Mouse (Mus musculus) heart, embryonic 11.5 days (tissue): ENCODE data around the gene Trabd2b. TPM values are rescaled to one million over a fixed set of nuclear protein-coding genes. Genes with fewer than 3 reads are reported as not detected.

Experiments
- ATAC-seq: fragments of 200-750 bp; cut with Nextera tagmentation; replicated peaks from 2 replicates; pipeline ENCODE4 v1.8.0; 2017; ENCODE audit warnings: moderate library complexity; ENCODE audit not compliant: insufficient number of reproducible peaks, low FRiP score, low TSS enrichment
- H3K27ac ChIP-seq: fragments of 300-500 bp; sonication (generic); 2 replicates; pipeline ENCODE4 v1.5.1; 2014; ENCODE audit warnings: mild to moderate bottlenecking, low read depth, low read length
- H3K27me3 ChIP-seq: fragments of 300-500 bp; sonication (generic); 2 replicates; pipeline ENCODE4 v1.6.1; 2014; ENCODE audit warnings: mild to moderate bottlenecking, low read length, mixed read lengths; ENCODE audit not compliant: control insufficient read depth, insufficient read depth
- H3K36me3 ChIP-seq: fragments of 300-500 bp; sonication (generic); 2 replicates; pipeline ENCODE4 v1.6.1; 2014; ENCODE audit warnings: mild to moderate bottlenecking, low read length, moderate library complexity, mixed read lengths; ENCODE audit not compliant: control insufficient read depth, insufficient read depth
- H3K4me1 ChIP-seq: fragments of 300-500 bp; sonication (generic); 2 replicates; pipeline ENCODE4 v1.6.1; 2014; ENCODE audit warnings: low read length; ENCODE audit not compliant: control insufficient read depth, insufficient read depth
- H3K4me2 ChIP-seq: fragments of 300-500 bp; sonication (generic); 2 replicates; pipeline ENCODE4 v1.6.1; 2014; ENCODE audit warnings: mild to moderate bottlenecking, moderate library complexity
- H3K4me3 ChIP-seq: fragments of 300-500 bp; sonication (generic); 2 replicates; pipeline ENCODE4 v1.5.1; 2014; ENCODE audit warnings: low read depth, low read length
- H3K9ac ChIP-seq: fragments of 300-500 bp; sonication (generic); 2 replicates; pipeline ENCODE4 v1.6.1; 2014; ENCODE audit warnings: mild to moderate bottlenecking, low read depth, low read length, moderate library complexity
- H3K9me3 ChIP-seq: fragments of 300-500 bp; sonication (generic); replicated peaks from 2 replicates; pipeline ENCODE4 v1.6.1; 2016; ENCODE audit warnings: low read length; ENCODE audit not compliant: control insufficient read depth
- WGBS: fragments of 180-500 bp; shearing (Covaris S2); extraction: QIAGEN DNeasy Blood & Tissue Kit; methylation state at CpG from one replicate; pipeline ENCODE4 v1.1.7; 2014; ENCODE audit not compliant: insufficient replicate concordance; 5-methylcytosine and 5-hydroxymethylcytosine counted together
- polyA plus RNA-seq: library from polyadenylated mRNA; unstranded; fragments of >200 nt; fragmentation: Nextera tagmentation; extraction: Ambion mirVana; gene quantifications from 2 replicates; pipeline ENCODE4 v1.2.1, GENCODE M21; 2014

Gene Trabd2b
- polyA plus RNA-seq, 1 experiment from 2014 or later = 1.5 TPM

DNA sequence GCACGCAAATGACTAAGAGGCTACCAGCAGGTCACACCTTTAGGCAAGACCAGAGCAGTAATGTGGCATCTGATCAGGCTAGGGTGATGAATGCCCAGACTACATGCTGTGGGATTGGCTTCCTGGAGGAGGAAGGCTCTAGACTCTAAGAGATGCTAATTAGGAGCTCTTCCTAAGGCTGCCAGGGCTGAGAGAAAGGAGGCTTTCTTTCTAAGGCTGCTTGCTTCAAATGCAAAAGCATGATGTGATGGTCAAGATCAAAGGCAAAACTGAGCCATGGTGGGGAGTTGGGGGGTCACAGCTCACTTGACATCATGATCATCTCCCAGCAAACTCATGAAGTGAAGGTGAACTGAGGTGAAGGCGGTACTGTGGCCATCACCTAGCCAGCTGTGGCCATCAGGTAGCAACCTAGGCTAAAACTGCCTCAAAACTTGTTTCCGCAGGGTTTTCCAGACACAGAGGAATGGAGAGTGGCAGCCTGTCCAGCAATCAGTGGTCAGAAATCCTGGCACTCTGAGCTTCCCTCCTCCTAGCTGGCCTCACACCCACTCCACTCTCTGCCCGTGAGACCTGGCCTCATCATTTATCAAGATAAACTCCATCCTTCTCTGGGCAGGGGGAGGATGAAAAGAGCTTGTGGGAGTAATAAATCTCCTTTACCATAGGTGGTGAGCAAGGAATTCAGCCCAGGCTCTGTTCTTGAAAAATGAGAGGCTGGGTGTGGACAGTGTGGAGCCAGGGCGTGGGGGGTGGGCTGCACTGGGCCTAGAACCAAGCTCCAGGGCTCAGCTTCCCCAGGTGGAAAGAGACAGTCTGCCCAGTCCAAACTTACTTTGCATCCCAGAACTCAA lies 117.0 kb downstream of the Trabd2b start:
- H3K4me1 ChIP-seq = no peaks in the 10 kb centered on the region
- no peak overlapping the region for H3K4me2 ChIP-seq
- WGBS = 71% methylated on average over 5 of the region's 5 CpGs

DNA sequence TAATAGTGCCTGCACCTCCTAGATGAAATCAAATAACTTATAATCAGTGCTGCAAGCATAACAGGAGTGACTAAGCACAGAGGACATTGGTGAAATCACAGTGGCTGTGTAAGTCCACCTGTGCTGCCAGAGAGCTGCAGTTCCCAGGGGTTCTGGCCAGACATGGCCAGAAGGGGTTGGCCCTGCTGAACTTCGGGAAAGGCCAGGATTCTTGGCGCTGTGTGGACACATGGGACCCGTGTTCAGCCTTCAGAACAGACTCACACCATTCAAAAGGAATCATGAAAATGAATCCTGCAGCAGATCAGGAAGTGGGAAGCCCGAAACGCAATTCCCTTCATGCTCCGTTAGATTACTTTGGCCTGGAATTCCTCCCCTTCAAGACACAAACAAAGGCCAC lies 125.1 kb downstream of the Trabd2b start:
- no peak overlapping the region for H3K4me2 ChIP-seq
- ATAC-seq = no peak
- no peak overlapping the region for H3K4me3 ChIP-seq
- H3K9ac ChIP-seq = no peak overlapping the region
- no peak overlapping the region for H3K27ac ChIP-seq
- no peaks in the 10 kb centered on the region for H3K36me3 ChIP-seq
- WGBS = 75% methylated on average over 6 of the region's 6 CpGs
- no peaks in the 10 kb centered on the region for H3K9me3 ChIP-seq
- H3K4me1 ChIP-seq = peaks cover 4% of the 10 kb centered on the region; the same call in 1 of the 2 replicates
- no peaks in the 10 kb centered on the region for H3K27me3 ChIP-seq

More for the DNA sequence above, 117.0 kb downstream of the Trabd2b start:
- Histone ChIP-seq H3K27ac (no peak overlapping the region), H3K27me3 (peaks cover 8% of the 10 kb centered on the region; the same call in 1 of the 2 replicates), H3K9me3 (no peaks in the 10 kb centered on the region), H3K36me3 (no peaks in the 10 kb centered on the region), H3K4me3 (no peak overlapping the region), H3K9ac (no peak overlapping the region)
- ATAC-seq = 0 out of 2 replicates have a peak, but pooled peaks have one; percentile 52

DNA sequence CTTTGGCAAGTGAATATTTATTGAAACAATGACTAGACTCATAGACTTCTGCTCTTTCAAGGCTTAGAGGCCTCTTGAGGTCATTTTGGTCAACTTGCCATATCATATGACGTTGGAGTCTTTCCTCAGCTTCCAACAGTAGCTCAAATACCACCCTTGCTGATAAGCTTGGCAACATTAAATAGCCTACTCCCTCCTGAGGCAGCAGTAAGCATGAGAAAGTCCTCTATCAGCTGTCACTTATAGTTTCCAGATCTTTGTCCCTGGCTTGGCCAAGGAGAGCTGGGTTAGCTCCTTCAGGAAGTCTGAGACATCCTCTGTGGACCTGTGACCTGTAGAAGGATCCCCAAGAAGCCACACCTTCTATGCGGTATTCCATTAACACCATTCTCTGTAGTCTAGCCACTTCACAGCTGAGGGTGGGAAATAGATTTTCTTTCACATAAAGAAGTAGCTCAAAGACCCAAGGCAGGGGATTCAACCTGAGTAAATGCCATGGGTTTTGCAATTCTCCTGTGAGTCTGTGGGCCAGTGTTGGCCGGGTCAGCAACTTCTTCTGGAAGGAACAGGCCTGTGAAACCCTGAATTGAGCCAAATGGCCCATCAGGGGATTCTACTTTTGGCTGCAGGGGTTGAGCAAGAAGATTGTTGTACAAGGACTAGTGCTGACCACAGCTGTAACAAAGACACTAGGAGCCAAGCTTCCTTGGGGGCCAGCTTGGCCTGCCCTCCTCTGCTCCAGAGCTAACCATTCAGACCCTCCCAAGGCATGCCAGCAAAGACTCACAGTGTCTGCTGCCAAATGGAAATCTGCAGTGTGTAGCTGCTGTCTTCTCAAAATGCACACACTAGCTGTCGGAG lies 127.6 kb downstream of the Trabd2b start:
- ATAC-seq = no peak
- no peaks in the 10 kb centered on the region for H3K9me3 ChIP-seq
- H3K27me3 ChIP-seq = peaks cover 4% of the 10 kb centered on the region; the same call in 1 of the 2 replicates
- no peaks in the 10 kb centered on the region for H3K36me3 ChIP-seq
- no peak overlapping the region for H3K9ac ChIP-seq
- H3K27ac ChIP-seq = no peak overlapping the region
- no peak overlapping the region for H3K4me2 ChIP-seq
- H3K4me1 ChIP-seq = peaks cover 4% of the 10 kb centered on the region; the same call in 1 of the 2 replicates
- 63% methylated on average over 4 of the region's 4 CpGs for WGBS
- no peak overlapping the region for H3K4me3 ChIP-seq

DNA sequence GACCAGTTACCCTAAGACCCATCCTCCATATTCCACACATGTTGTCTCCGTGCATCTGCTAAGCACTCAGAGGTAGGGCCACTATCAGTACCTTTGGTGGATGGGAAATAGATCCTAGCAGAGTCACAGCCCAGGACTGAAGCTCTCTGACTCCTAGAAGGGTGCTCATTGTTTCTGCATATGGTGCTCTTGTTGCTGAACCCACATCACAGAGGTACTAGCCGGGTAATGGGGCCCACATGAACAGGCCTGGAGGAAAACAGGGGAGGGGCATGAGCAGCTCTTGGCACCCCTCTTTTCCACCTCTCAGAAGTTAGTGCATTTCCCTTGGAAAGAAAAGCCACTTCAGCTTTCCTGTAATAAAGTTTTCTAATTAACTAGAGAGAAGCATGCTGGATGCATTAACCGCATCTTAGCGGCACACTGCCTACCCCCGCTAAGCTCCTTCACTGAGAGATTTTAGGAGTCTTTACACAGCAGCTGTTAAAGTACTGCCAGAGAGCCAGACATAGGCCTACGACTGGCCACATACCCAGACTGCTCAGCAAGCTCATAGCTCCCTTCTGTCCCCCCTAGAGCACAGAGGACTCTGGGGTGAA lies 131.0 kb downstream of the Trabd2b start:
- 83% methylated on average over 6 of the region's 6 CpGs for WGBS
- Histone ChIP-seq H3K4me2 (no peak overlapping the region), H3K4me3 (no peak overlapping the region), H3K4me1 (peaks cover 4% of the 10 kb centered on the region; the same call in 1 of the 2 replicates), H3K9me3 (no peaks in the 10 kb centered on the region), H3K27me3 (peaks cover 4% of the 10 kb centered on the region; the same call in 1 of the 2 replicates), H3K9ac (no peak overlapping the region), H3K36me3 (no peaks in the 10 kb centered on the region), H3K27ac (no peak overlapping the region)
- no peak for ATAC-seq

DNA sequence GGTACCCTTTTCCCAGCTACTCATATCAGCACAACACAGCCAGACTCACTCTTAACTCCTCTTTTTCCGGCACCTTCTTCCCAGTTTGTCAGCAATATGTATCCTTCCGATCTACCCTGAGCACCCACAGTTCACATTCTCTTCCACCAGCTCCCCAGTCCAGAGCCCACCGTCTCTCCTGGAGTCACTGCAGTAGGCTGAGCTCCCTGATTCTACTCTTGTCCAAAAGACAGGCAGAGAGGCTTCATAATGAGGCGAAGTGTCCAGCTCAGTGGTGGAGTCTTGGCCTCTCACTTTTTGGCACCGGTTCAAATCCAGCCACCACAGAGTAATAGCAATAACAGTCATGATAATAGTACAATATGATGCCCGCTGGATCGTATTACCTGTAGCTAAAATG lies 133.5 kb downstream of the Trabd2b start:
- Histone ChIP-seq H3K4me3 (no peak overlapping the region), H3K27me3 (peaks cover 4% of the 10 kb centered on the region; the same call in 1 of the 2 replicates), H3K27ac (no peak overlapping the region), H3K4me2 (no peak overlapping the region), H3K36me3 (no peaks in the 10 kb centered on the region), H3K9me3 (no peaks in the 10 kb centered on the region), H3K4me1 (no peaks in the 10 kb centered on the region), H3K9ac (no peak overlapping the region)
- ATAC-seq = no peak
- WGBS = 86% methylated on average over 7 of the region's 7 CpGs

DNA sequence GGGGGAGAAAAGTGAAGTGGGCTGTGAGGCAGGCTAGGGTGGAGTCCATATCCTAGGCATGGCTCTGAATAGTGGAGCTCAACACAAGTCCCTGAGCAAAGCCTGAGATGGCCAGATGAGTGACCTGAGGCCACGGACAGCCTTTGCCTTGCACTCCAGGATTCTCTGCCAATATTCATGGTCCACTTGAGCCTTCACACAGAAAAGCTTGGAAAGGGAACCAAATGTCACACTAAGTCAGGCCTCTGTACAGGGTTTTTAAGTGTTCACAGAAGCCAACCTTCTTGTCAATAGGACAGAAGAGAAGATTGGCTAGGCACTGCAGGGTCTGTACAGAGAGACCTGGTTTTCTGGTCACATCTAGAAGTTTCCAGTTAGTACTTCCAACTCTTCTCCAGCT lies 134.7 kb downstream of the Trabd2b start:
- WGBS = 82% methylated on average over 1 of the region's 1 CpGs
- Histone ChIP-seq H3K4me2 (no peak overlapping the region), H3K9me3 (no peaks in the 10 kb centered on the region), H3K9ac (no peak overlapping the region), H3K4me3 (no peak overlapping the region), H3K27me3 (peaks cover 4% of the 10 kb centered on the region; the same call in 1 of the 2 replicates), H3K36me3 (no peaks in the 10 kb centered on the region), H3K4me1 (no peaks in the 10 kb centered on the region), H3K27ac (no peak overlapping the region)
- ATAC-seq = no peak

DNA sequence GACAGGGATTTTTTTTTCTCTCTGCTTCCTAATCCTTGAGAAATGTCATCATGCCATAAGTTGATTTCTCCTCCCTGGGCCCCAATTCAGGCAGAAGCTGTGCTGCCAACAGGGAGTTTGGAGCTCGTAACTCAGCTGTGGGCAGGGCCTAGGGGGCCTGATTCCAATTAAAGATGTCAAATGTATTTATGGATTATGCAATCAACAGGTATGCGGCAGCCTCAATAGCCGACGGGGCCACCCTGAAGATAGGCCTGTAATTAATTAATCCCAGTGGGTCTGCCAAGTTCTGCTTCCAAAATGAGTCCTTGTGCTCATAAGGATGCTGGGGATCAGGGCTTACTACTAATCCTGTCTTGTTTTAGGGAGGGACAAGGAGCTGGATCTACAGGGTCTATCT lies 135.6 kb downstream of the Trabd2b start:
- Histone ChIP-seq H3K36me3 (no peaks in the 10 kb centered on the region), H3K9me3 (no peaks in the 10 kb centered on the region), H3K9ac (no peak overlapping the region), H3K27ac (no peak overlapping the region), H3K4me3 (no peak overlapping the region), H3K4me2 (no peak overlapping the region), H3K27me3 (peaks cover 4% of the 10 kb centered on the region; the same call in 1 of the 2 replicates), H3K4me1 (no peaks in the 10 kb centered on the region)
- no peak for ATAC-seq
- 68% methylated on average over 4 of the region's 4 CpGs for WGBS

DNA sequence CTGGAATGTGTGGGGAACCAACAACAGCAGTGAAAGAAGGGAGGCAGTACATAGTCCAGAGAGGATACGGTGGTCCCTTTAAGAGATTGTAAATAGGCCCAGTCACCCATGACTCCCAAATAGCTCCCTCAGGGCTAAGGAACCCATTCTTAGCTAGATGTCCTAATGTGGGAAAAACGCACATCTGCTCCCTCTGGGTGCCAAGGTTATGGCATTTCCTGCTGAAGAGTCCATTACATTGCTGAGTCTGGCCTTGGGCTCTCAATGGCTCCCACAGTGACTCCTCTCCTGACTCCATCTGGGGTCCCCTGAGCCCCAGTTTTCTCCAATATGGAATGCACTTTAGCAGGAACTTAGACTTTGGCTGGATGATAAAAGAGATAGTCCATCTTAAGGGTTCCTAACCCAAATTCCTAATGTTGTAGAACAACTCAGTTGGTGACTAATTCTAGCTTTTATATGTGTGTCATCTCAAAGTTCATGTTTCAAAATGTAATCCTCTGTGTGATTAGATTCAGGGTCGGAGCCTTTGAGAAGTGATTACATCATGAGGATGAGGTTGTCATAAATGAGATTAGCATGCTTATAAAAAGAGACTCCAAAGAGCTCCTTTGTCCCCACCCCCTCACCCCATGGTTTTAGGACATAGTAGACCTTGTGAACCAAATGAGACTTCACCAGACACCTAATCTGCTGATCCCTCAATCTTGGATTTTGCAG lies 139.1 kb downstream of the Trabd2b start:
- H3K9me3 ChIP-seq = no peaks in the 10 kb centered on the region
- 77% methylated on average over 3 of the region's 3 CpGs for WGBS
- H3K27me3 ChIP-seq = no peaks in the 10 kb centered on the region
- no peak overlapping the region for H3K27ac ChIP-seq
- no peak overlapping the region for H3K4me3 ChIP-seq
- no peak overlapping the region for H3K9ac ChIP-seq
- 0 out of 2 replicates have a peak, but pooled peaks cover 2% of the 10 kb centered on the region for H3K4me1 ChIP-seq
- H3K36me3 ChIP-seq = no peaks in the 10 kb centered on the region
- no peak for ATAC-seq
- no peak overlapping the region for H3K4me2 ChIP-seq
